Mouse (Mus musculus): ENCODE measurements around the gene Kcnip1.

GRCm38 (mm10) chr11:33946501-33946900 lies 46.5 kb downstream of the Kcnip1 start:
- no peak for TF ChIP-seq CTCF (IDR thresholded peaks at IDR 0.05; ENCODE audit: extremely low read depth, insufficient read depth, insufficient read length, insufficient replicate concordance)
- no peak for TF ChIP-seq POLR2A (IDR thresholded peaks at IDR 0.05; ENCODE audit: low read depth, low read length)
